Mouse (Mus musculus): Measurements from ENCODE around the gene Gm20897.
"Not testable (repeated sequence)": the region's sequence is repeated elsewhere in the genome, so short reads cannot be mapped to it uniquely, and the experiment has no call there.

Gene Gm20897

DNA sequence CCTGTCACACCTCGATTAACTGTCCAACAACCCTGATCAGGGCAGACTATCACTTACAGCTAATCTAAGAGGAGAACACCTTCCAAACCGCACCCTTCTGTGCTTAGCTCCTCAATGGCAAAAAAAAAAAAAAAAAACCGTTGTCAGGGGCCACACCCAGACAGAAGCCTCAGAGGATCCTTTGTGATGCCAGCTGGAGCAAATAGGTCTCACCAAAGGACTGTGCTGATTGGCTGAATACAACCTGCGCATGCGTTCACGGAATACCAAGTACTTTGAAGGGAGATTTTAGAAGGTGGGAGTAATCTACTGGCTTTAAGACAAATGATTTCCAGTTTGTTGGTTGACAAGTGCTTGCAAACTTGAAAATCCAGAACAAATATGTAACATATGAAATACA lies at the start of gene Gm20897:
Gene Gm20897 (minus strand): TSS at position 101 of the 400 bp plus-strand sequence.
- DNase-seq: not testable (repeated sequence)

All from kidney, postnatal 4 days (tissue).